Mouse (Mus musculus) right cerebral cortex, postnatal 14 days (tissue): ENCODE measurements around the gene Vmn1r12.
"Not testable (repeated sequence)": the region's sequence is repeated elsewhere in the genome, so short reads cannot be mapped to it uniquely, and the experiment has no call there.

ENCODE experiments used
- DNase-seq: peaks from one replicate; pipeline ENCODE4 v3.0.0; 2022

Gene Vmn1r12

DNA sequence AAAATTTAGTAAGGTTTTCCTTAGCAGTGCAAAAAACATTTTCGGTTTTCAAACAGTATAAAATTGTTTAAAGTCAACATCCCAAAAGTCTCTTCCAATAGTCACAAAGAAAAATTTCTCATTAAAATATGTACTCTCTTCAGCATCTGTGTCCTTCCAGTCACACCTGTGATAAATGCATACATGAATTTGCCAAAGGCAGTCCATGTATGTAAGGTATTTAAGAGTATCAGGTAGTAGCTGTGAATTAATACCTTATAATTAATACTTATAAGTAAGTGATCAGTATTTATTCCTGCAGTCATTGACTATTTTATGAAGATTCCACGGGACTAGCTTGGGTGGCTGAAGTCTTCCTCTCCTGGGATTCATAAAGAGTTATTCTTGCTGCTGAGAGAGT, at the start of gene Vmn1r12:
Gene Vmn1r12 (plus strand): TSS at position 301 of the 400 bp plus-strand sequence.
- DNase-seq, result no peak

DNA sequence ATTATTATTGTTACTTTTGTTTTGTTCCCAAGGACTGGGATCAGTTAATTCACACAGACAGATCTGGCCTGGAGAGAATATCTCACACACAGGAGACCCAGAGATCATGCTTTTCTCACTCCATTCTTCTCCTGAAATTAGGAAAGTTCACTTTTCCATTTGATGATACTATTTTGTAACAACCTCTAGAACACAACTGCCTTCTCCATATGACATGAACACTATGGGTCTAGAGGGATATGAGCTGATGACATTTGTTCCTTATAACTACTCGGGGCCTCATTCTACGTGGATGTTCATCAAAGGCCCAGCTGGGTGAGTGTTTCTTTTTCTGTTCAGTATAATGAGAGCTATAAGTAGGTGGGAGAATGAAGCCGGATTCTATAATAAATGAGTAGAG, 47.6 kb upstream of the Vmn1r12 start, which contains the start of gene Vmn1r10:
Gene Vmn1r10 (plus strand): TSS at position 301 of the 400 bp plus-strand sequence.
- no peak for DNase-seq

DNA sequence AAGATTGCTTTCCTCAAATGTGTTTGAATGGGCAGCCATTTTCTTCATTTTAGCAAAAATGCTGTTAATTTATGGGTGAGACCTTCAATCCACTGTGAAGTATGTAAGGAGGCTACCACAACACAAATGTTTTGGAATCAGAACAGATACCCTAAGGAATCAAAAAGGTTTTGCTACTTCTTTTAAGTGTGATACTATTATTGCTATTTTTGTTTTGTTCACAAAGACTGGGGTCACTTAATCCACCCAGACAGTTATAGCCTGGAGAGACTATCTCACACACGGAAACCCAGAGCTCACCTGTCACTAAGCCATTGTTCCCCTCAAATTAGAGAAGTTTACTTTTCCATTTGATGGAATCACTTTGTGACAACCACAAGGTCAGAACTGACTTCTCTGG, 23.6 kb upstream of the Vmn1r12 start, which contains the start of gene Vmn1r11:
Gene Vmn1r11 (plus strand): TSS at position 301 of the 400 bp plus-strand sequence.
- DNase-seq, result no peak

DNA sequence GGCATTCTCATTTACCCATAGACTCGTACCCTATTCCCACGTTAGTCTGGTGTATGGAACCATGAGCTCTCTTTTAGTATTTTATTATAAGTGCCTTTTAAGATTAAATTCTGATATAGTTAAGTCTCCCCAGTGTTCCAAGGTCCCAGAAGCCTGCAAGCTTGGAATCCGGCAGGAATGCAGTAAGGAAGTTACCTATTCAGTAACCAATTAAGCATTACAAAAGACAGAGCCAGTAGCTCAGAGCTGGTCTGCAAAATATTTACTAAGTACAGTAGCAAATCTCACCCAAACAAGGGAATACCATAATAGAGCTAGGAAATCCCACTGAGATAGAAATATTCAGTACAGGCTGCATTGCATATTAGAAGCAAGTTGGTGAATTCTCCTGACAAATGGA, 33.3 kb downstream of the Vmn1r12 start:
- not testable (repeated sequence) for DNase-seq

DNA sequence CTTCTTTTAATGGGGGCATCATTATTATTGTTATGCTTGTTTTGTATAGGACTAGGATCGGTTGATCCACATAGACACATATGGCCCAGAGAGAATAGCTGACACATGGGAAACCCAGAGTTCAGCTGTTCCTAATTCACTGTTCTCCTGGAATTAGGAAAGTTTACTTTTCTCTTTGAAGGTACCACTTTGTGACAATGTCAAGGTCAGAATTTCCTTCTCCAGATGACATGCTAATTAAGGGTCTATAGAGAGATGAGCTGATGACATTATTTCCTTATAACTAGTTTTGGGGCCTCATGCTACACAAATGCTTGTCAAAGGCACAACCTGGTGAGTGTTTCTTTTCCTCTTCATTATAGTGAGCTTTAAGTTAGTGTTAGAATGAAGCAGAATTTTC, 46.3 kb downstream of the Vmn1r12 start, which contains the start of gene Vmn1r13:
Gene Vmn1r13 (plus strand): TSS at position 301 of the 400 bp plus-strand sequence.
- not testable (repeated sequence) for DNase-seq
